Mouse (Mus musculus) mature B cell (primary cell): ENCODE measurements around the gene Gm42417.

ENCODE experiments used
- in situ Hi-C: fragments of 300-500 bp; cut with MboI; formaldehyde crosslinking; loops from 2 replicates; pipeline ENCODE4 v1.14.3; 2019

Gm42417 gene

DNA sequence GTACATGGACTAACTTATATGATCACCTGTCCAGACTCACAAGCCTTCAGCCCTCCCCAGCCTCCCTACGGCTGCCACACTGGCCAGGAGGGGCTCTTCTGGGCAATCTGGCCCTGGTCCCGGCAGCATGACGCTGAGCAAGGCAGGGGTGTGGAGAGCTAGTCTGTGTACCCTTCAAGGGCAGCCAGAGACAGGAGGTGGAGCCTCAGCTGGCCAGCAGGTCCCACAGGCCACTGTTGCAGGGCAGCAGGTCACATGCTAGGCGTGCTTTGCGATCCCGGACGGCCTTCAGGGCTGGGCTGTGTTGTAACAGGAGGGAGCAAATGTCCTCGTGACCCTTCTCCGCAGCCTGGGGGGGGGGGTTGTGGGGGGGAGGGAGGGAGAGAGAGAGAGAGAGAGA, at the start of gene Gm42417:
Gene Gm42417, minus strand, starts transcription at position 244 of the 400 bp plus-strand sequence.
- in situ Hi-C loops = no loop called here

DNA sequence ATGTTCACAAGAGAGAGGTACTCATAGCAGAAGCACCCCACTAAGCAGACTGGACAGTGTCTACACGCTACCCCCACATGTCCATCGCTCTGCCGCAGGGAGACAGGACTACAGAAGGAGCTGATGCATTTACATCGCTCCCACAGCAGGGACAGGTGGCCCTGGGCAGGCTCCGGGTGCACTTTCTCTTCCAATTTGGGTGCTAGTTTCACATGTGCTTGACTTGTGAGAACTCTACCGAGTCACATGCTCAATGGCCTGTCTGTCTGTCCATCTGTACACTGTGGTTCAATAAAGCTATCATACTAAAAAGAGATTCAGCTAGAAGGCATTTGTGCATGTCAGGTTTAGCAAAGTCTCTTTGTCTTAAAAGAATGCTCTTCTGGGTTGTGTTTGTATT, 48.6 kb upstream of the Gm42417 start:
- in situ Hi-C loops = no loop called here

DNA sequence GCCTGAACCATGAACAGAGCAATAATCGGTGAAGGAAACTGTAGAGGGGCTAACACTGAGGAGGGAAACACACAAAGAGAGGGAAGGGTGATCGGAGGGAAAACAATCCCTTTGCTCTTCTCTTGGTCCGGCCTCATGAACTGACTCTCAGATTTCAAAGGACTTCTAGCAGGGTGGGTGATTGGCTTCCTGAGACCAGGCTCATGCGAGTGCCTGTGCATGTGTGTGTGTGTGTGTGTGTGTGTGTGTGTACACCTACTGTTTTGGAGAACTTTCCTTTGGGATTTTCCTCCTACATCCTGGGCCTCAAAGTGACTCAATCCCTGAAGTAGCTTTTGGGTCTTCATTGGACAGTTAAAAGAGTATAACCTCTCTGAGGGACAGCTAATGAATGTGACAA, 47.1 kb upstream of the Gm42417 start:
- in situ Hi-C loops = no loop called here

DNA sequence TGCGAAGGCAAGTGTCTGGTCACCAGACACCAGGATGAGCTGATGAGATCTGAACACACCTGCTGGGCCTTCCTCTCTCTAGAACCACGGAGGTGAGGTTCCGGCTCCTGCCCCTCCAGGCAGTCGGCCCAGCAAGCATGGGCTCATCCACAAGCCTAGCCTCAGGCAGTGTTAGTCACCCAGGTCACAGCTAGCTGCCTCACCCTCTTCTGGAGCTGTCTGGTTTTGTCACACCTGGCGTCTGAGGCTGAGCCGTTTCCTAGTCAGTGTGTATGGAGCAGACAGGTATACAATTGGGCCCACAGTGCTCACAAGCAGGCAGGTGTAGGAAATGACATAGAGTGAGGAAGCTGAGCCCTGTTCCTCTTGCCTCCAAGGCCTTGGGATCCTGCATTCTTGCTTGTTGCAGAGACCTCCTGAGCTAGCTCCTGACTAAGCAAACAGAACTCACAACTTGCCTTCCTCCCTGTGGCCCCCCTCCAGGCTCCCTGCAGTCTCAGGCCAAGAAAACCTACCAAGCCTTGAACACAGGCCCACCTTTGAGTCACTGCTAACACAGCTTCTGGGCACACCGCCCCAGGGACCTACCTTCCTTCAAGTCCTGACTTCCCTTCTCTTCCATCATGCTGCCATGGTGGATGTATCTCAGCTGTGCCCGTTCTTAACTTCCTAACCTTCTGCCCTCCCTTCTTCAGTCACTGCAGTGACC, 44.3 kb upstream of the Gm42417 start:
- in situ Hi-C loops = no loop called here

DNA sequence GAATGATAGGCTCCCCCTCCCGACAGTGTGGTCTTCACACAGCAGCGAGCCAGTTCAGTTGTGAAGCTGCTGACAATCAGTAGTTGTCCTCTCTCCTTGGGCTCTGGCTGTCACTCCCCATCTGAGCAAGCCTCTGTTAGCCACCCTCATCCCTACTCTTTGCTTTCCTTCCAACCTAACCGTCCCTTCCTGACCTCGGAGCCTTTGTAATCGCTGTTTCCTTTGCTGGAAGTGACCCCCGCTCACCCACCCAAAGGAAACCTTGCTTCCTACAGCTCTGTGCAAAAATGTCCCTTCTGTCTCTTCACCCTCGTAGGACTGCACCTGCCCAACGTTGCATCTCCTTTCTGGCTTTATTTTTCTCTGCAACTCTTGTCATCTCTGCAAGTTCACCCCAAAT, 43.0 kb upstream of the Gm42417 start:
- in situ Hi-C loops = no loop called here

DNA sequence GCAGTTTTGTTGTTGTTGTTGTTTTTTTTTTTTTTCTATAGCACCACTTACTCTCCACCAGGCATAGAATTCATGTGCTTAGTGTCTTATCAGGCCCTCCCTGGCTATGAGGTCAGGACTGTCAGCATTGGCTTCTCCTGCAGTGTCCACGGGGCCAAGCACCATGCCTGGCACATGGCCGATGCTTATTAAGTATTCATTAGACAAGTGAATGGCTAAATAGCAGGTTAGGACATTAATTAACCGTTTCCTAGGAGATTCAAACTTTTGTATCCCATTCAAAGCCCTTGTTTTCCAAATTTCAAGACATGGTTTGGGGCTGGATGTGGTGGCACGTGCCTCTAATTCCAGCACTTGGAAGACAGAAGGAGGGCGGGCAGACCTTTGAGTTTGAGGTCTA, 42.0 kb upstream of the Gm42417 start:
- in situ Hi-C loops = no loop called here

DNA sequence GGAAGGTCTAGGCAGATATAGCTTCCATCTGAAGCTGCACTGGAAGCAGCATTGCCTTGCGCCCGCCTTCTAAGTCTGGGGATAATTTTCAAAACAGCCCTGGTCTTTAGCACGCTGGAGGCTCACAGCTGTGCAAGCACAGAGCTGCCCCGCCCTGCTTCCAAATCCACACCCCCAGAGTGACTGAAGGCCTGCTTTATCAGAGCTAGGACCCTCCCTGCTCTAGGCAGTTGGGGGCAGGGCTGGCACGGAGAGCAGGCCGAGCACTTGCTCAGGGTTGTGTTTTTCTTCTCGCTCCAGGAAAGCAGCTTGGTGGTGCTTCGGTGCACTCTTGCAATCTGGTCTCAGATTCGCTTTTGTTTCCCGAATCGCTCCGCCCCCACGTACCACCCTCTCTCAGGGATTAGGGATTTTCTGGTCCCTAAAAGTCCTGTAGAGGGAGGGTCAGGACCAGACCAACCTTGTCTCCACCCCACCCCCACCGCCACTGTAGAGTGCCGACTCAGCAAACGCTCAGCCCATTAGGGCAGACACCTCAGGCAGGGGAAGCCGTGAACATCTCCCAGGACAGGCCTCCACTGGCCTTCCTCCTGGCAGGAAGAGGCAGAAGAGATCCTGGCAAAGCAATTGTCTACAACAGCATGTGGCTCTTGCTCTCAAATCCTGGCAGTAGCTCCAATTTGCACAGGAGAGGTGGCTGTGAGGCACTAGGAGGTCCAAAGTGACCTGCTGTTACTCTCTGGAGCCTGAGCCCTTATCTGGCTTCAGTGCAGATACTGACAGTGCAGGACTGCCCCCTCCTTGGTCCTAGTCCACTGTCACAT, 41.4 kb upstream of the Gm42417 start:
- in situ Hi-C loops = no loop called here

DNA sequence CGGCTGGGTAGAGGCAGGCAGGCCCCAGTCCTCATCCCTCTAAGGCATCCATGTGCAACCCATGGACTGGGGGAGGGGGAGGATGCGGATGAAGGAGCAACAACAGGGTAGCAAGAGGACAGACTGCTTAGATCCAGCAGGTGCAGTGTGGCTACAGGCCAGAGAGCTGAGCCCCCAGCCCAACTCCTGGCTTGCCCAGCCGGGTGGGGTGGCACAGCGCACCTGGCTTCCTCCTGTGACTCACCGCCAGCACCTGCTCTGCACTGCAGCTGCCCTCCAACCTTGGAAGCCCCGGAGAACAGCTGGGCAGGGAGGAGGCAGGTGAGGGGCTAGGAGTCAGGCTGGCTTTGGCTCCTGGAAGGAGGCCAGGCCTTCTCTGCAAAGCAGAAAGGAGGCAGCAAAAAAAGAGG, 40.8 kb upstream of the Gm42417 start:
- in situ Hi-C loops = no loop called here

DNA sequence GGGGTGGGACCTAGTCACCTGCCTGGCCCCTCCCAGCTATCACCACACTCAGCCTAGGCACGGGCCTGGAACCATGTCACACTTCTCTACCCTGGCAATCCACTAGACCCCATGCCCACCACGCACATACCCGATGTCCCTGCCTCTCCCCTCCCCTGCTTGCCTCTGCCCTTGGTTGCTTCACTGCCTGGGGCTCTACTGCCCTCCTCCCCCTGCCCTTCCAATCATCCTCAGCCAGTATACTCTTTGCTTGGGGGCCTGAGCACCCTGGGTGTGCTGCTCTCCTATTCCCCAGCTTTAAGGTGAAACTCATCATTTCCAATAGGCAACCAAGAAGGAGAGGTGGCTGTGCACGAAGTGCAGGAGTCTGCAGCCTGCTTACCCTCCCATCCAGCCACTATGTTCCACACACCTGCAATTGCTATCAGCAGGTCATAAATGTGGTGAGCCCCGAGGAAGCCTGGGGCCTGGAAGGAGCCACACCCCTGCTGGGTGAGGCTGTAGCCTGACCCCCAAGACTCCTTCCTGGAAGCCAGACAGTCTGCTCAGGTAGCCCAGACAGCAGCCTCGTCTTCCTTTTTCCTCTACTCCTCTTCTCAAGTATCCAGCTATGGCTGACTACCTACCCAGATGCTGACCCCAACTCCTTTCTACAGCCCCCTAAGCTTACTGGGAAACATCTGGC, 37.9 kb upstream of the Gm42417 start:
- in situ Hi-C loops = no loop called here

DNA sequence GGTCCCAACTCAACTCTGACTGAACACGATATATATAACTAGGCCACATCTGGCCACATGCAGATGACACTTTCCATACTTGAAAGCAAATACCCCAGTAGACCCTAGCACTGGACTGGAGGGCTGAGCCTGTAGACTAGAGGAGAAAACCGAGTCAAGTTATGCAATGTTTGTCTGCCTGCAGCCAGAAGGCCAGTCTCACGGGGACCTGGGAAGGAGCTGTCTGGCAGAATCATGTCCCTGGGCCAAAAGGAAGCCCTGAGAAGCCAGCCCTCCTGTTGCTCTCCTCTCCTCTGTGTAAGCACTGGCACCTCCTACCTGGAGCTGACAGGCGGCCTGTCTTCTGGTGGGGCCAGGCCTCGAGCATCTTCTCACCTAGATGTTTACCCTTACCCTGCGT, 36.1 kb upstream of the Gm42417 start:
- in situ Hi-C loops = no loop called here

DNA sequence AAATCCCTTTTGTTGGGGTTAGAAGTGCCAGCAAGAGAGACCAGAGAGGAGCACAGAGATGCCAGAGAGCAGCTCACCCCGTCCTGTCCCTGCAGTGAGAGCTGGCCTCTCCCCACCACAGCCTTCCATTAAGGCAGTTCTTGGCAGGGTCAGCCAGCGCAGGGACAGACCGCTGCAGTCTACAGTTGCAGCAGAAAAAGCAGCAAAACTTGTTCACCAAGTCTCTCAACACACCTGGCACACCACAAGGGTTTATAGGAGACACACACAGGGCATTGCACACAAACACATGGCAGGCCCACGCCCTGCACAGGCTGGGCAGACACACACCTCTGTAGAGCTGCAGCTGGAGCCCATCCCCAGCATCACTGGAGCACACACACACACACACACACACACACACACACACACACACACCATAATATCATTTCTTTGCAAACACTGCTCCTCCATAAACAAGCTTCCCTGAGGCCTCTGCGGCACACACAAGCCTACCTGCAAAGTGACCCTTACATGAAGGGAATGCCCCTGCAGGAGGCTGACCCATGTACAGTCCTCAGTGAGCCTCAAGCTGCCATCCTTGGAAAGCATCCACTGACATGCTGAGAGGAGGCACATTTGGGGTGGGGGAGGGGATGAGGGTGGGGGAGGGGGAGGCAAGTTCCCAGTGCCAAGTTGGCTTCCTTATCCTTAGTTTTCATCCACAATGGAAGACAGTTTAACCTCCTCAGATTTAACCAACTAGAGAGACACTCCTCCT, 35.1 kb upstream of the Gm42417 start:
- in situ Hi-C loops = no loop called here

DNA sequence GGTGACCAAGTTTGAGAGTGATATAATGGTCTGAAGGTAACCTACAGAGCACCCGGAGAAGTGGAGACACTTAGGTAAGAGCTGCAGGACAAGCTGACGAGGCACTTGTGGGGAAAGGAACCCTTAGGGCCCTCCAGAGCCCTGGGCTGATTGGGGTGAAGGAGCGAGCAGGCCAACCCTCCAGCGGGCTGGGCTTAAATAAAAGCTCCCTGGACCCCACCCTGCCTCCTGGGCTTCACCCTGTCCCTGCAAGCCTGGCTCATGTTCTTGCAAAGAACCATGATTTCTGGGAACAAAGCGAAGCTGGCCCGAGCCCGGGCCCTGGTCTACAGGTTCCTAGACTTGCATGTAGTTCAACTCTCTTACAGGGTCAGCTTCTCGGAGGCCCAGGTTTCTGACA, 34.3 kb upstream of the Gm42417 start:
- in situ Hi-C loops = no loop called here

DNA sequence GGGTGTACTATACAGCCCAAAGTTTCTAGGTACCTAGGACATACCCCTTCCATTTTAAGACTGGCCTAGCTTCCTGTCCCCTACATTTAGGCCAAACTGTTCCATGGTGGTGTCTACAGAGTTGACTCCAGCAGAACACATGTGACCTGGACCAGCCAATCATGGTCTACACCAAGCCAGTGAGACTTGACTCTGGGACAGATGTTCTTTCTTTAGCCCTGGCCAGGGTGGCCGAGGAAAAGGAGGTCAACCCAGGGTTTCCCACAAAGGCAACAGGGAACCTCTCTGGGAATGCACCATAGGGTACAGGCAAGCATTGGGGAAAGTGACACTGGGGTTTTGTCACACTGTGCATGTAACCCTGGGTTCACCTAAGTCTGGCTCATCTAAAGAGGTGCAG, 33.5 kb upstream of the Gm42417 start:
- in situ Hi-C loops = no loop called here

DNA sequence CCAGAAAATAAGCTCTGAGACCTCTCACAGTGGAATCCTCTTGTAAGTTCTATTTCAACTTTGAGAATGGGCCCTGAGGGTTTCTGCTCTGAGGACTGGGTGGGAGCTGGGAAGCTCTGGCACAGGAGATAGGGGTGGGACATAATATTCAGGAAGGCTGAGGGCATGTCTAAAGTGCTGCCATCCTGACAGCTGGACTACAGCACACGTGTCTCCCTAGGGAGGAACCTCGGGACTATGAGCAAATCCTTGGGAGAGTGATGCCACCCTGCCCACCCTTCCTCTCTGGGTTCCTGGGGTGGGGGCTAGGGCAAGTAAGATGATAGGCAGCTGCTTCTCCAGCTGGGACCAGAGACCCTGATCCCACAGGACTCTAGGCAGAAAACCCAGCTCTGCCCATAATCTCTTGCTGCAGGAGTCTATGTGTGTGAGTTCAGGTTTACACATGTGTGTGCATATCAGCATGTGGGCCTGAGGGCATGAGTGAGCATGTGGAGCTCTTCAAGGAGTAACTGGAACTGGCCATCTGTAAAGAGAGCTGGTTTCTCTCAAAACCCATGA, 33.0 kb upstream of the Gm42417 start:
- in situ Hi-C loops = no loop called here

DNA sequence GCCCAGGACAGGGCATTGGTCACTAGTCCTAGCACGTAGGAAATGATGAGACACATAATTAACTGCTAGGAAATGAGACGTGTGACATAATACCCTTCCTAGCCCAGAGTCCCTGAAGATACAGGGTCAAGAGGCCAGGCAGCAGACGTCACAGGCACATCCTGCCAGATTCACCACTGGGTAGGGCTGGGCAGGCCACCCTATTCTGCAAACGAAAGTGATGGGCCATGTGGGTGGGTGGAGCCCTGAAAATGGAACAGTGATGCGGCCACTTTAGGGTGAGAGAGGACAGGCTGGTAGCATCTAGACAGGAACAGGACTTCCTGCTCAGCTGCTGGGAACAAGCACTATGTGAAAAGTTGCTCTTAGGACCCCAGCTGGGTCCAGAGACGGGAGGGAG, 32.4 kb upstream of the Gm42417 start:
- in situ Hi-C loops = no loop called here

DNA sequence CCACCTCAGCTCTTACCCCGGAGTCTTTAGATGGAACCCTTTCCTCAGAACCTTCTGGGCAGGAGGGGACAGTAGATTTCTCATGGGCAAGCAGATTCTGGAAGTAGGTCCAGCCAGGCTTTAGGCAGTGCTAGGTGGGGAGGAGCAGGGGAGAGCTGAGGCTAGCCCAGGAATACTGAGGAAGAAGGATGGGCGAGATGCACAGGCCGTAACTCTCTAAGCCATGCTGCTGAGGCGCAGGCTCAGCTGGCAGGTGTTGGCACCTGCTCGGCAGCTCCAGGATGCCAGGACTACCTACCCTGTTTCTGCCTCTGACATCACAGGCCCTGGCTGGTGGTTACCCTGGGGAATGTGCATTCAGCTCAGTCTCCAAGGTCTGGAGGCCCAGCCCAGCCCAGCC, 31.1 kb upstream of the Gm42417 start:
- in situ Hi-C loops = no loop called here

DNA sequence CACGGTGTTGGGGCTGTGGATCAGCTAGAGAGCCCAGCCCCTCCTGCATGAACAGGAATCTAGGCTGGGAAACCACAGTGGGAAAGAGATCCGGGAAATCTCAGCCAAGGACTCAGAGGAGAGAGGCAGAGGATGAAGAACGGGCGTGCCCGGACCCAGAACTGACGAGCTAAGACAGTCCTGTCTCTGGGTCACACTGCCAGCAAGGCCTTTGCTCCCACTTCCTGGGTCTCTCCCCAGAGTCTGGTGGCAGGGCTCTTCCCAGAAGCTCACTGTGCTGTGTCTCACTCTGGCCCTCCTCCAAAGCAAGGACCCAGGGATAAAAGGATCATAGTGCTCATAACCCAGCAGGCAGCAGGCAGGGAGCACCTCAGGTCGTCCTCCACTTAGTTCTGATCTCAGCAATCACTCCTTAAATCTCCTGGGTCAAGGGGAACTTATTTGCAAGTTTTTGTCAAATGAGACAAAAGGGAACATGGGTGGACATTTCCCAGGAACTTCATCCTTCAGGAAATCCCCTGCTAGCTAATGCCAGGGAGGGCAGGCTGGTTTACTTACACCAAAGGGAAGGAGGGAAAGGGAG, 30.6 kb upstream of the Gm42417 start:
- in situ Hi-C loops = no loop called here

DNA sequence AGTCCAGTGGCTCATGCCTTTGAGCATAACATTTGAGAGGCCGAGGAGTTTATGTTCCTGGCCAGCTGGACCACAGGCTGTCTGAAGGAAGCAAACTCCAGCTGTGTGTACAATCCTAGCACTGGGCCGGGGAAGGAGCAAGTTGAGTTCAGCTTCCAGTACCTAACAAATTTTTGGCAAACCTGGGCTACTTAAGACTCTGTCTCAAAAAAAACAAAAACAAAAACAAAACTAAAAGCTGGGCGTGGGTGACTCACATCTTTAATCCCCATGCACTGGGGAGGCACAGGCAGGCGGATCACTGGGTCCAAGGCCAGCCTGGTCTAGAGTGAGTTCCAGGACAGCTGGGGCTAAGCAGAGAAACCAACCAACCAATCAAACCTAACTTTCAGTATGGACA, 29.5 kb upstream of the Gm42417 start:
- in situ Hi-C loops = no loop called here

DNA sequence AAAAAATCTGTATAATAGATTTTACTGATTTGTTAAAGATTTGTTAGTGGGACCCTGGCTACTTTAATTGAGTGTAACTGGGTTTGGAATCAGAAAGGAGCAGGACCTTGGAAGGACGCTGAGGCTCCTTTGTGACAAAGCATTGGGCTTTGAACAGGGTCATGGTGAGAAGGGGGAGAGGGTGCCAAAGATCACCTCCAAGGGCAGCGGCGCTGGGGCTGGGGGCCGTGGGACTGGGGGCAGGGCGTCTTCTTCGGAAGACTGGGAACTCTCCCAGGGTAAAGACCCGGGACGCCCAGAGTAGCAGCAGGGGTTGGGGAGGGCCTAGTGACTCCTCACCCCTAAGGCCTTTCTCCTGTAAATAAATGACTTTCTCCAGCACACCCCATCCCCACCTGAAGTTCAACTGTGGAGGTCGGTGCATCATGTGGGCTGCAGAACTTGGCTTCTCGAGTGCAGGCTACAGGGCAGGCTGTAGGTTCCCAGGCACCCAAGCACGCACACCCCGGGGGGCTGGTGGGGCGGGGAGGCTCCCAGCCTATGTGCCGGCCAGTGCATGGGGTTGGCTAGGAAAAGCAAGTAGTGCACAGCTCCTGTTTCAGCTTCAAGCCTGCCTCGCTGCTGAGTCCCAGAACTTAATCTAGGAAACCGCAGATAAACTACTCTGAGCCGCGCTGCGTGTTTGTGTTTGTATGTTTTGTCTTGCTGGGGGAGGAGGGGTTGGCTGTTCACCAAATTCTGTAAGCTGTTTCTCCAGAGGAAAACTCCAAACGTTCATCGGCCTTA, 28.8 kb upstream of the Gm42417 start:
- in situ Hi-C loops = no loop called here

DNA sequence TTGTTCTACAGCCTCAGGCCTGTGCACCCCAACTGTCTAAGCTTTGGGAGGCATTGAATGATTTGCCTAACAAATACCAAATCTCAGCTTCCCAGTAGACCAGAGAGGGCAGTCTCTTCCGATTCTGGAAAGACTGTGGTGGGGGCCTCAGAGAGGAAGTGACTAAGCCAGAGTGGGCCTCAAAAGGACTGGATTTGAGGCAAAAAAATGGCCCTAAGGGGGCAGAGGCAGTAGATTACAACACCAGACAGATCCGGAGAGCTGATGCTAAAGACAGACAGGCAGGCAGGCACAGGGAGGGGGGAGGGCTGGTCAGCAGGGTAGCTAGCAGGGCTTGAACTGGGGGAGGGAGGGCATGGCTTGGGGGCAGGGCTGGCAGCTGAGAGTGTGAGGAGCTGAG, 27.2 kb upstream of the Gm42417 start:
- in situ Hi-C loops = no loop called here

DNA sequence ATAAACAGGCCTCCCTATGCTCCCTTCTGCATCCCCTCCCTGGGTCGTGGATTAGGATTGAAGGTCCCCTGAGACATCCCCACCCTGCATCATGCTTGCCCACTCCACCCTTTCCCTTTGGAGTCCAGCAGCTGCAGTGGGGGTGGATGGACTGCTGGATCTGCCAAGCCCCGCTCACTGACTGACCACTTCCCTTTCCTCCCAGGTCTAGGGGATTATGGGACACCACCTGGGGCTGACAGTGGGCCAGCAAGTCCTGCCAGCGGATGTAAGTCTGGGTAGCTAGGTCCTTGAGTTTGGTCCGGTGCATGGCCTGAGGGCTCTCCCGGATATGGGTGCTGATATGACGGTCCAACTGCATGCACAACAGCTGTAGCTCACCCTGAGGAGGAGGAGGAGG, 24.9 kb upstream of the Gm42417 start:
- in situ Hi-C loops = no loop called here
